ENCODE assay signal across 26 mouse cellular contexts in genomic region chr3:144352559-144352958, GRCm38 (mm10).
DNase-seq lines count a peak whose midpoint lies in the region; ATAC-seq and TF ChIP-seq lines count a peak whose summit lies in the region.
"Had no signal": no experiment of that assay in that cellular context is flagged by ENCODE, and none has a peak within 500 bp of the region (broad histone marks: within the 10 kb centered on the region; RNA-seq: fewer than 3 reads in every experiment).

No protein-coding gene starts in this region.

- no peaks in the 10 kb centered on the region for H3K27me3 ChIP-seq in C2C12 (ENCODE audit: control insufficient read depth, insufficient read depth, insufficient read length)
- H3K27me3 ChIP-seq in cerebellum, adult 2 months (ENCODE audit: control insufficient read depth, insufficient read depth, low read length) = no peaks in the 10 kb centered on the region
- no peaks in the 10 kb centered on the region for H3K27me3 ChIP-seq in hindbrain, embryonic 12.5 days
- H3K27me3 ChIP-seq: embryonic facial prominence, embryonic 15.5 days; heart, embryonic 13.5 days; liver, embryonic 13.5 days had no signal

- H3K36me3 ChIP-seq in C2C12 (ENCODE audit: control insufficient read depth, insufficient read depth) = no peaks in the 10 kb centered on the region
- no peaks in the 10 kb centered on the region for H3K36me3 ChIP-seq in hindbrain, embryonic 12.5 days
- H3K36me3 ChIP-seq: embryonic facial prominence, embryonic 15.5 days; heart, embryonic 13.5 days; limb, embryonic 13.5 days; liver, embryonic 13.5 days had no signal

- ATAC-seq in hindbrain, embryonic 12.5 days (ENCODE audit: low FRiP score) = no peak
- ATAC-seq: CD4-positive, CD25-positive, alpha-beta regulatory T cell, adult 4 months; forebrain, embryonic 16.5 days; intestine, postnatal 0 days had no signal

- no peak for TF ChIP-seq CTCF in C2C12 (IDR thresholded peaks at IDR 0.05; ENCODE audit: control insufficient read depth, insufficient read depth, insufficient read length)
- TF ChIP-seq CTCF in cerebellum, adult 2 months (IDR thresholded peaks at IDR 0.05; ENCODE audit: borderline replicate concordance, insufficient read depth, low read depth, low read length) = no peak

- no peaks in the 10 kb centered on the region for H3K79me2 ChIP-seq in C2C12 (ENCODE audit: control insufficient read depth, insufficient read depth)

- no peak overlapping the region for H3ac ChIP-seq in C2C12 (ENCODE audit: control insufficient read depth, insufficient read length, low read depth)

- H3K9ac ChIP-seq in hindbrain, embryonic 12.5 days = no peak overlapping the region
- H3K9ac ChIP-seq: embryonic facial prominence, embryonic 15.5 days; heart, embryonic 13.5 days; limb, embryonic 13.5 days; liver, embryonic 13.5 days had no signal

- H3K27ac ChIP-seq in brown adipose tissue, adult 24 weeks (replicated peaks; ENCODE audit: low read depth, low read length) = peak overlapping the region; percentile 32; the same call in 1 of the 2 replicates
- no peak overlapping the region for H3K27ac ChIP-seq in cerebellum, adult 2 months (ENCODE audit: insufficient read depth, low read length)
- no peak overlapping the region for H3K27ac ChIP-seq in hindbrain, embryonic 12.5 days
- H3K27ac ChIP-seq: embryonic facial prominence, embryonic 15.5 days; heart, embryonic 13.5 days; layer of hippocampus, adult 2 months; limb, embryonic 13.5 days; liver, embryonic 13.5 days; macrophage had no signal

- no peak overlapping the region for H3K4me2 ChIP-seq in hindbrain, embryonic 12.5 days (replicated peaks)
- H3K4me2 ChIP-seq: embryonic facial prominence, embryonic 15.5 days; heart, embryonic 13.5 days; limb, embryonic 13.5 days; liver, embryonic 13.5 days; midbrain, embryonic 11.5 days had no signal

- peak; percentile 72 for DNase-seq in adrenal gland, adult 2 months
- peak; percentile 16 to 42 for DNase-seq in monocyte, adult 2 months (ENCODE audit: low read depth in 1 of 2, low spot score in 2 of 2)
- no peak for DNase-seq in cerebellum, adult 2 months
- DNase-seq in ovary, postnatal 36 days (ENCODE audit: low spot score) = no peak
- DNase-seq: cerebellum, adult 18-20 months; gastrocnemius, postnatal 14 days; heart, adult 18-20 months; heart, postnatal 14 days; kidney, postnatal 25 days; liver, embryonic 13.5 days; lung, adult 2 months; retina, postnatal 1 day; right cerebral cortex, postnatal 25 days; thymus, adult 18-20 months had no signal

- no peak overlapping the region for H3K4me3 ChIP-seq in C2C12 (ENCODE audit: insufficient read depth, poor library complexity, severe bottlenecking)
- H3K4me3 ChIP-seq in brown adipose tissue, adult 24 weeks (ENCODE audit: insufficient read depth, low read depth, low read length) = no peak overlapping the region
- H3K4me3 ChIP-seq in cerebellum, adult 2 months (replicated peaks; ENCODE audit: insufficient read depth, low read depth, low read length) = no peak overlapping the region
- no peak overlapping the region for H3K4me3 ChIP-seq in hindbrain, embryonic 12.5 days
- H3K4me3 ChIP-seq: embryonic facial prominence, embryonic 15.5 days; heart, embryonic 13.5 days; layer of hippocampus, adult 2 months; limb, embryonic 13.5 days; liver, embryonic 13.5 days had no signal

- no peaks in the 10 kb centered on the region for H3K79me3 ChIP-seq in C2C12 (ENCODE audit: low read depth)

- WGBS in cerebellum, adult 2 months = 96% methylated on average over 4 of the region's 4 CpGs
- WGBS in hindbrain, embryonic 12.5 days = 91% methylated on average over 4 of the region's 4 CpGs

- H3K9me3 ChIP-seq in hindbrain, embryonic 12.5 days (replicated peaks) = no peaks in the 10 kb centered on the region
- H3K9me3 ChIP-seq: embryonic facial prominence, embryonic 15.5 days; heart, embryonic 13.5 days; limb, embryonic 13.5 days; liver, embryonic 13.5 days had no signal

- H3K4me1 ChIP-seq in brown adipose tissue, adult 24 weeks (ENCODE audit: control insufficient read depth, insufficient read depth, insufficient read length, low read length) = peaks cover 8% of the 10 kb centered on the region; the same call in 1 of the 2 replicates
- no peaks in the 10 kb centered on the region for H3K4me1 ChIP-seq in cerebellum, adult 2 months (ENCODE audit: control insufficient read depth, insufficient read depth, low read length)
- H3K4me1 ChIP-seq in hindbrain, embryonic 12.5 days = peaks cover 2% of the 10 kb centered on the region; the same call in 1 of the 2 replicates
- H3K4me1 ChIP-seq: embryonic facial prominence, embryonic 15.5 days; heart, embryonic 13.5 days; liver, embryonic 13.5 days had no signal

- no peak for TF ChIP-seq POLR2A in cerebellum, adult 2 months (IDR thresholded peaks at IDR 0.05; ENCODE audit: borderline replicate concordance, insufficient read depth, low read length)

TF ChIP-seq in C2C12, 6 proteins besides CTCF, POLR2A, EP300 and RAD21:
- TF ChIP-seq MYOD1 (IDR thresholded peaks at IDR 0.05; ENCODE audit: control insufficient read depth, insufficient read length, low read depth) (no peak), CEBPB (IDR thresholded peaks at IDR 0.05; ENCODE audit: low read depth) (peak; percentile 72)

Comparison
In these comparisons a context has a peak if more than half of its experiments do, and no peak if none do; other contexts are left out.
1. DNase-seq: peak in adrenal gland, adult 2 months (single experiment) and monocyte, adult 2 months (2 of 2); none in cerebellum, adult 2 months (0 of 2) and ovary, postnatal 36 days (single experiment).